Mouse (Mus musculus) kidney, postnatal 0 days (tissue): ENCODE measurements around the gene Olfr692. TPM values are rescaled to one million over a fixed set of nuclear protein-coding genes. Genes with fewer than 3 reads are reported as not detected.

Source experiments
- ATAC-seq: fragments of 200-750 bp; cut with Nextera tagmentation; replicated peaks from 2 replicates; pipeline ENCODE4 v1.8.0; 2017; ENCODE audit warnings: low read depth, moderate number of reproducible peaks, moderate TSS enrichment, moderate library complexity; ENCODE audit not compliant: low FRiP score
- DNase-seq: peaks from one replicate; pipeline ENCODE4 v3.0.0-alpha.2; 2016; ENCODE audit warnings: low spot score
- H3K27ac ChIP-seq: fragments of 300-500 bp; sonication (generic); 2 replicates; pipeline ENCODE4 v1.5.1; 2014; ENCODE audit warnings: mild to moderate bottlenecking
- H3K27me3 ChIP-seq: fragments of 300-500 bp; sonication (generic); 2 replicates; pipeline ENCODE4 v1.6.1; 2014; ENCODE audit warnings: low read length, mixed read lengths; ENCODE audit not compliant: insufficient read depth
- H3K36me3 ChIP-seq: fragments of 300-500 bp; sonication (generic); 2 replicates; pipeline ENCODE4 v1.6.1; 2014; ENCODE audit warnings: low read length, mixed read lengths; ENCODE audit not compliant: insufficient read depth
- H3K4me1 ChIP-seq: fragments of 300-500 bp; sonication (generic); replicated peaks from 2 replicates; pipeline ENCODE4 v1.6.1; 2014; ENCODE audit warnings: antibody characterized with exemption, low read length, mixed read lengths; ENCODE audit not compliant: insufficient read depth
- H3K4me2 ChIP-seq: fragments of 300-500 bp; sonication (generic); 2 replicates; pipeline ENCODE4 v1.6.1; 2014; ENCODE audit warnings: mild to moderate bottlenecking, low read length, moderate library complexity, mixed read lengths
- H3K4me3 ChIP-seq: fragments of 300-500 bp; sonication (generic); replicated peaks from 2 replicates; pipeline ENCODE4 v1.5.1; 2014; ENCODE audit warnings: low read depth, low read length
- H3K9ac ChIP-seq: fragments of 300-500 bp; sonication (generic); 2 replicates; pipeline ENCODE4 v1.6.1; 2014; ENCODE audit warnings: low read depth, low read length
- H3K9me3 ChIP-seq: fragments of 300-500 bp; sonication (generic); replicated peaks from 2 replicates; pipeline ENCODE4 v1.6.1; 2016; ENCODE audit warnings: low read length, inconsistent platforms, mixed read lengths
- CTCF ChIP-seq: IDR thresholded peaks from 2 replicates; pipeline ENCODE4 v1.5.1; 2016; ENCODE audit warnings: antibody characterized with exemption, low read depth, mild to moderate bottlenecking, moderate library complexity
- WGBS: fragments of 180-500 bp; shearing (Covaris S2); extraction: QIAGEN DNeasy Blood & Tissue Kit; methylation state at CpG from one replicate; pipeline ENCODE4 v1.1.7; 2014; 5-methylcytosine and 5-hydroxymethylcytosine counted together
- polyA plus RNA-seq: library from polyadenylated mRNA; unstranded; fragments of >200 nt; fragmentation: Nextera tagmentation; extraction: Ambion mirVana; gene quantifications from 2 replicates; pipeline ENCODE4 v1.2.1, GENCODE M21; 2015

Olfr692 gene
- polyA plus RNA-seq, 1 experiment from 2014 or later = not detected

- Histone ChIP-seq H3K27me3 (no peaks in the 10 kb centered on the region), H3K36me3 (no peaks in the 10 kb centered on the region), H3K27ac (no peak overlapping the region), H3K4me2 (no peak overlapping the region), H3K4me3 (no peak overlapping the region), H3K4me1 (no peaks in the 10 kb centered on the region), H3K9ac (no peak overlapping the region), H3K9me3 (no peaks in the 10 kb centered on the region)
- no peak for DNase-seq
- no peak for TF ChIP-seq CTCF
- WGBS = 68% methylated on average over 2 of the region's 2 CpGs
- no peak for ATAC-seq
Observed at GRCm38 (mm10) chr7:105361713-105362112, 6.3 kb upstream of the Olfr692 start.

- Histone ChIP-seq H3K4me1 (no peaks in the 10 kb centered on the region), H3K4me3 (no peak overlapping the region), H3K27ac (no peak overlapping the region), H3K9ac (no peak overlapping the region), H3K4me2 (no peak overlapping the region), H3K36me3 (no peaks in the 10 kb centered on the region), H3K27me3 (no peaks in the 10 kb centered on the region), H3K9me3 (no peaks in the 10 kb centered on the region)
- TF ChIP-seq CTCF = no peak
- no peak for ATAC-seq
- no peak for DNase-seq
- 82% methylated on average over 5 of the region's 5 CpGs for WGBS
Observed at GRCm38 (mm10) chr7:105367268-105367667, 762 bp upstream of the Olfr692 start.

DNA sequence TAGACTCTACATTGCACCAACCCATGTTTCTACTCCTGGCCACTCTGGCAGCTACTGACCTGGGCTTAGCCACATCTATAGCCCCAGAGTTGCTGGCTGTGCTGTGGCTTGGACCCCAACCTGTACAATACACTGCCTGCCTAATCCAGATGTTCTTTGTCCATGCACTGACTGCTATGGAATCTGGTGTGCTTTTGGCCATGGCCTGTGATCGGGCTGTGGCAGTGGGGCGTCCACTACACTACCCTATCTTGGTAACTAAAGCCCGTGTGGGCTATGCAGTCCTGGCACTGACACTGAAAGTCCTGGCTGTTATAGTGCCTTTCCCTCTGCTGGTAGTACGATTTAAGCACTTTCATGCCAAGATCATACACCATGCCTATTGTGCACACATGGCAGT lies 491 bp downstream of the Olfr692 start:
- H3K9ac ChIP-seq = no peak overlapping the region
- 0 out of 2 replicates have a peak, but pooled peaks cover 3% of the 10 kb centered on the region for H3K36me3 ChIP-seq
- no peak overlapping the region for H3K4me3 ChIP-seq
- H3K4me1 ChIP-seq = no peaks in the 10 kb centered on the region
- DNase-seq = no peak
- ATAC-seq = no peak
- no peak overlapping the region for H3K4me2 ChIP-seq
- 97% methylated on average over 4 of the region's 4 CpGs for WGBS
- TF ChIP-seq CTCF = no peak
- H3K27ac ChIP-seq = no peak overlapping the region
- no peaks in the 10 kb centered on the region for H3K9me3 ChIP-seq
- H3K27me3 ChIP-seq = no peaks in the 10 kb centered on the region

DNA sequence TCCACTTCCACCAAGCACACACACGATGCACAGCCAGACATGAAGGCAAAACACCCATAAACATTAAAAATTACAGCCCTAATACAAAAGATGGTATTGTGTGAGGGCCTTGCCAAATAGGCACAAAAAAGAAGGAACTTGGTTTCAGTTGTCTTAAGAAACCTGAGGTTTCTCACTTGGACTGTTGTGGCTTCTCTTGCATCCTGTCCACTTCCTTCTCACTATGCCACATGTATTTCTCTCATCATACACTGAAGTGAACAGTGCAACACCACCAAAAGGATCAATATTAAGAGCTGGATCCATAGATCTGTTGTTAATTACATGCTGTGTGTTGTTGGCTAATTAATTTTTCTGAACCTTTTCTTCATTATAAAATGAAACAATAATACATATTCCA lies 4.9 kb downstream of the Olfr692 start:
- H3K27ac ChIP-seq = no peak overlapping the region
- no peak for ATAC-seq
- no peak overlapping the region for H3K4me3 ChIP-seq
- no peaks in the 10 kb centered on the region for H3K27me3 ChIP-seq
- H3K4me2 ChIP-seq = no peak overlapping the region
- TF ChIP-seq CTCF = no peak
- H3K9ac ChIP-seq = no peak overlapping the region
- no peaks in the 10 kb centered on the region for H3K4me1 ChIP-seq
- H3K36me3 ChIP-seq = 0 out of 2 replicates have a peak, but pooled peaks cover 8% of the 10 kb centered on the region
- H3K9me3 ChIP-seq = no peaks in the 10 kb centered on the region
- 79% methylated on average over 1 of the region's 1 CpGs for WGBS
- no peak for DNase-seq

DNA sequence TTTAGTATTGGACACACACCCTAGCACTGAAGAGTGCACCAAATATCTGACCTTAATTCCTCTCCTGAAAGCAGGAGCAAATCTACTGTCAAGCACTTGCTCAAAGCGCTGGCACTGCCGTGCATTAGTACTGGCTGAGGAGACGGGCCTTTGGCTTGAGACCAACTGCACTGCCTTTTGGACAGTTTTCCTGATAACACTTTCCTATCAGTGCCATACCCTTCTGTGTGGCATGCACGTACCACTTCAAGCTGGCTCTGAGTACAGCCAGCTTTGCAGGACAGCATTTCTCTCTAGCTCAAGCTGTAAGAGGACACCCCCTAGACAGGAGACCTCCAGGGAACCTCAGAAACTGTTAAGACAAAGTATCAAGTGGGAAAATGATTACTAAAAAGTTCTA lies 5.5 kb downstream of the Olfr692 start:
- no peak overlapping the region for H3K9ac ChIP-seq
- ATAC-seq (no peak), DNase-seq (no peak)
- TF ChIP-seq CTCF = no peak
- WGBS = 83% methylated on average over 4 of the region's 4 CpGs
- peaks cover 11% of the 10 kb centered on the region for H3K36me3 ChIP-seq
- no peaks in the 10 kb centered on the region for H3K9me3 ChIP-seq
- H3K27ac ChIP-seq = no peak overlapping the region
- no peak overlapping the region for H3K4me2 ChIP-seq
- no peaks in the 10 kb centered on the region for H3K4me1 ChIP-seq
- no peaks in the 10 kb centered on the region for H3K27me3 ChIP-seq
- no peak overlapping the region for H3K4me3 ChIP-seq

DNA sequence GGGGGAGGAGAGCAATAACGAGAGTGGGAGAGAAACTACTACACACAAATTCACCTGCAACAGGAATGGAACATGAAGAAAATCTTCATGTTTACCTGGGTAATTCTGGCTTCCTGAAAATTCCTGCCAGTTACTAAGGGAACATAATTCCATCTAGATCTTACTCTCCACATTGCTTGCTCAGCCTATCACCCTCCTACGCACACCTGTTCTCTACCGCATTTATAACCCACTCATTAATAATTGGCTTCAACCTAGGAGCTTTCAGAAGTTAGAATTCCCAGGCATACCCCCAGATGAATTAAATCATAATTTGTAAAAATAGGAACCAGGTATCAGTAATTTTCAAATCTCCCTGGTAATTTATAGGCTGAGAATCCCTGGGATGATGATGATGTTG lies 5.9 kb downstream of the Olfr692 start:
- H3K9me3 ChIP-seq = no peaks in the 10 kb centered on the region
- 86% methylated on average over 3 of the region's 3 CpGs for WGBS
- H3K4me2 ChIP-seq = no peak overlapping the region
- ATAC-seq = no peak
- no peaks in the 10 kb centered on the region for H3K27me3 ChIP-seq
- H3K4me1 ChIP-seq = no peaks in the 10 kb centered on the region
- no peak overlapping the region for H3K4me3 ChIP-seq
- no peak for TF ChIP-seq CTCF
- DNase-seq = no peak
- H3K36me3 ChIP-seq = peaks cover 16% of the 10 kb centered on the region
- no peak overlapping the region for H3K9ac ChIP-seq
- no peak overlapping the region for H3K27ac ChIP-seq

DNA sequence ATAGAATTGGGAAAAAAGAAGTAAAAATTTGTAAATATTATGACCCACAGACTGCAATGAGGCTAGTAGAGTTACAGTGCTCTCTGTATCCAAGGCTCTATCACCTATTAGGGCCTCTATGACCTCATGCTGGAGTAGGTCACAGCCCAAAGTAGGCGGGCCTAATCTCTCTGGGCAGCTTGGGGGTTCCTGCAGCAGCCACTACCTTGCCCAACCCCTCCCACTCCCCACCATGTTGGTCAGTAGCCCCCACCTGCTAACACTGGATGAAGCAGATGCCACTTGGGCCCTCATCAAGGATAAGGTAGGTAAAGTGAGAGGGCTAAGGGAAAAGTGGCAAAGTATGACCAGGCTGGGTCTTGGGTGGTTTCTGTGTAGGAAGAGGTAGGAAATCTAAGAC lies 6.8 kb downstream of the Olfr692 start, which contains the start of gene Gm5901:
Gene Gm5901, plus strand, starts transcription at position 173 of the 400 bp plus-strand sequence.
- no peak within 1 kb of the TSS for H3K27ac ChIP-seq
- 92% methylated on average over 1 of the region's 1 CpGs for WGBS
- no peak for TF ChIP-seq CTCF
- no peaks in the 10 kb centered on the region for H3K4me1 ChIP-seq
- H3K9me3 ChIP-seq = no peaks in the 10 kb centered on the region
- no peaks in the 10 kb centered on the region for H3K27me3 ChIP-seq
- H3K4me3 ChIP-seq = no peak within 1 kb of the TSS
- no peak within 1 kb of the TSS for H3K4me2 ChIP-seq
- no peak within 1 kb of the TSS for H3K9ac ChIP-seq
- ATAC-seq (no peak), DNase-seq (no peak)
- peaks cover 23% of the 10 kb centered on the region for H3K36me3 ChIP-seq
